Mouse (Mus musculus) right cerebral cortex, adult 2 months (tissue): ENCODE measurements at regions not wholly inside any gene's neighbourhood (a gene's known extent, or its start where the extent isn't known, plus 50 kb on each side); places are given as distances from the start of the nearest gene placed in this dataset.

Experiments used
- DNase-seq, 2 experiments: peaks; one replicate each; pipeline ENCODE4 v3.0.0; 2021 to 2022; ENCODE audit warnings: low spot score in 2 of 2

GRCm38 (mm10) chr4:56161257-56161594, 578.6 kb upstream of the Gm26657 start:
- DNase-seq, result no peak

DNA sequence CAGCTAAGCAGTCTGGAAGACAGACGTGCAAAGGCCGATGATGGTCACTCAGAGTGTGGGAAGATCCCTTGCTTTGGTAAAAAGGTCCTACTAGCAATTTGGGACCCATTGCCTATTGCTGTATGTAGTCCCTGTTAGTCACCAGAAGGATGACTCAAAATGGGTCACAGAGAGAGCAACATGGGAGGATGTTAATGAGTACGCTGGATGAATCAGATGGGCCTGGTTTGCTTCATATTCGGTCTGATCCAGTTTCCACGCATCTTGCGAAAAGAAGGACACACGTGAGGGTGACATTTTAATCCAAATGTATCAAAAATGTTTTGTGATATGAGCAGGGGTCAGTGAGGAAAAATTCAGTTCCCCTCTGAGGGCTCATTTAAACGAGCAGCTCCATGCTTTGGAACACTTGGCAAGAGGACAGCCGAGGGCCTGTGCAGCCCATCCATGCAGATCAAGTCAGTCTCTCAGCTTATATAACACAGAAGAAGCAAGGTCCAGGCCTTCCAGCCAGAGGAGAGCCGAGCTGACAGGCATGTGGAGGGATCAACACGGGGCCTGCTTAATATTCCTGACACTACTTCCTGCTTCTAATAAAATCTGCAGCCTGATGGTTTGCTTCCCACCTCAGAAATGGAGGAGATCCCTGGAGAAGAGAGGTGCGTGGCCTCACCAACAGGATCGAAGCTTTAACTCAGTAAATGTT, 579.2 kb upstream of the Gm26657 start:
- DNase-seq, result no peak

GRCm38 (mm10) chr4:56157521-56158065, 582.3 kb upstream of the Gm26657 start:
- no peak for DNase-seq

DNA sequence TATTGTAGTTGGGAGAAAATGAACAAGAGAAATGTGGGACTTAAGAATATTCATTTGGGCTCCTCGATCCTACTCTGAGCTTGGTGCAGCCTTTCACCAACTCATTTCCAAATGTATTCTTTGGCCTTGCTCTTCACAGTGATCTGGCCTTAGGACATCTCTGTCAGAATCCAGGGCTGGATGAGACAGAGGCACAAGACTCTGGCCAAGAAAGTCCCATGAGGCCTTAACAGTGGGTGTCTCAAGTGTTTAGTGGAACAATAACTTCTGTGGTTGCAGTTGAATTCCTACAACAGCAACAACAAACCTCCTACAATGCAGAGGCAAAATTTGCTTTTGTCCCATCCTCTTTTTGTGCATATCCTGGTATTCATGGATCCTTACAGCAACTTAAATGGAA, 589.2 kb upstream of the Gm26657 start:
- DNase-seq, result no peak

DNA sequence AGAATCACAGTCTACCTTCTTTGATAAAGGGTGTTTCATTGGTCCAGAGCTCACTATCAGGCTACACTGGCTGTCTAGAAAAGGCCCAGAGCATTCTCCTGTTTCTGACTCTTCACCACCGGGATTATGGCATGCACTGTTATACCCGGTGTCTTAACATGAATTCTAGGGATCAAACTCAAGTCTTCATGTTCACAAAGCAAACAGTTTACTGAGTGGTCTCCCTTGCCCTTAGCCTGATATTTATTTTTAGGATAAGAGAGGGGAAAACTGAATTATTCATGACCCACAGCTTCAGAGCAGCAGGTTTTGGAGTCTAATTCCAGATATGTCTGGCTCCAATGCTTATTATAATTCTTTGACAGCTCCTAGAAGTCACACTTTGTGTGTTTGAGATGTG, 596.0 kb upstream of the Gm26657 start:
- DNase-seq, result no peak

GRCm38 (mm10) chr4:56136837-56137236, 603.0 kb upstream of the Gm26657 start:
- no peak for DNase-seq

- DNase-seq, result no peak
These were observed 602.1 kb upstream of the Klf4 start for GRCm38 (mm10) chr4:56134350-56134749.

- no peak for DNase-seq
These were observed 595.6 kb upstream of the Klf4 start for GRCm38 (mm10) chr4:56127730-56128482.

GRCm38 (mm10) chr4:56124515-56124914, 592.2 kb upstream of the Klf4 start:
- DNase-seq, result no peak

DNA sequence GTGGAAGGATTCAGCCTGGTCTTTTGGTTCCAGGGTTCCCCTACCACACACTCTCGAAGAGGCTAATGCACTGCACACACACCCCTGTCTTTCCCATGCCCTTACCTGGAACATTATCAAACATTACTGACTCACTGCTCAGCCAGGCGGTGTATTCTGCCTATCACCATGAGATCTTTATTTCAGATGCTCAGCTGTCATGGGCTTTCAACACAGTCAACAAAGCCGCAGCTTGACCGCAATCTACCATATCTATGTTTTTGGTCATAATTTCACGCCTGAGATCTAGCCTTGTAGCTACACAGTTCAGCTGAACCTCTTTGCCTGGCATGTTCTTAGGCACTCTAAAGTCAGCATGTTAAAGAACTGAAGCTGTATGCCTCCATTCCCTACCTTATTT, 589.9 kb upstream of the Klf4 start:
- no peak for DNase-seq

DNA sequence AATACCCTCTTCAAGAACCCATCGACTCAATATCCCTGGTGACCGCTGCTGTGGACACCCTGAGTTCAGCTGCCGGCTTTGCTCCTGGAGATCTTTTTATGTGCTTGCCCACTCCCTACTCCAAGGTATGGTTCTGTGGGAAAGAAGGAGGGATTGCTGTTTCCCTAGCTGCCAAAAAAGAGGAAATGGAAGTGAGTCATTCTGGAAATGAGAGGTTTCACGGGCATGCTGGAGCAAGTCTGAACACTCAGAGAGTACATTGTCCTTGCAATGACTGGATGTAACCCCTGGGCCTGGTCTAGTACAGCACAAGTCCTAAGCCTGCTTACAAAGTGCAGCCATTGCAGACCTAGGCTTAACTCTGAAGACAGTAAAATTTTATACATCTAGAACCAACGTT, 589.4 kb upstream of the Klf4 start:
- no peak for DNase-seq

DNA sequence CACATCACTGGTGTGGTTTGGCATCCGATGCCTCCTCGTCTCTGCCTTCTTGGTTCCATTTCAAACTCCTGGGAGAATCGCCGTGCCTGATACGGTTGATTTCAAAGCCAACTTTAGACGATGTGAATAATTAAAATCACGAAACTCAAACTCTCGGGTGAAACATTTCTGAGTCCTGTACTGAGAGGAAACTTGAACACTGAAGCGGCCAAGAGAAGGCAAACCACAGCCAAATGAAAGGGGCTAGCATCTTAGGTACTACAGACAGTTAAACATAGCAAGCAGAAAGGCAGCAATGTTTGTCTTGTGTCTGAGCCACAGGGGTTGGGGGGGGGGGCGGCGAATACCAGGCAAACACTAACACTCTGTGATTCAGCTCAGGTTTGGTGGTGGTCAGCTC, 588.1 kb upstream of the Klf4 start:
- DNase-seq, result no peak

DNA sequence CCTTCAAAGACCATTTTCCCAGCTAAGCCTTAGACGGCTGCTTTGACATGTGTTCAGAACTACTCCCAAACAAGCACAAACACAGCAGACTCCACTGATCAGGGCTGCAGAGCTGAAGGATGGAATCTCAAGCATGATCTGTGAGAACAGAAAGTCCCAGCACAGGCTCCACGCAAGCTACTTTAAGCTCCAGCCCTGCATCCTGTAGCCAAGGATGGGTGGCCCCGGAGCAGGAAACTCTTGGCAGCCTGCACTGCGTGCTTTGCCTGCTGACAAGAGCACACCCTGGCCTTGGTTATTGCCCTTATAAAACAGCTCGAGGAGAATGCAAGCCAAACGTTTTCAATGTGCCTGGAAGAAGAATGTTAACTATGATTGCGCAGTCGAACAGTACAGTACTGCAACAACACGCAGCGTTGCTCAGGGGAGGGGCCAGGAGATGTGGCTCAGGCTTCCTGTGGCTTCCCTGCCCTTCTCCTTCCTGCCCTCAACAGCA, 581.5 kb upstream of the Klf4 start:
- DNase-seq, result peak; percentile 11 to 42

- DNase-seq, result peak in 1 of 2 experiments; percentile 12
These were observed 580.9 kb upstream of the Klf4 start for GRCm38 (mm10) chr4:56112931-56113700.

GRCm38 (mm10) chr4:56106962-56107361, 574.7 kb upstream of the Klf4 start:
- no peak for DNase-seq

DNA sequence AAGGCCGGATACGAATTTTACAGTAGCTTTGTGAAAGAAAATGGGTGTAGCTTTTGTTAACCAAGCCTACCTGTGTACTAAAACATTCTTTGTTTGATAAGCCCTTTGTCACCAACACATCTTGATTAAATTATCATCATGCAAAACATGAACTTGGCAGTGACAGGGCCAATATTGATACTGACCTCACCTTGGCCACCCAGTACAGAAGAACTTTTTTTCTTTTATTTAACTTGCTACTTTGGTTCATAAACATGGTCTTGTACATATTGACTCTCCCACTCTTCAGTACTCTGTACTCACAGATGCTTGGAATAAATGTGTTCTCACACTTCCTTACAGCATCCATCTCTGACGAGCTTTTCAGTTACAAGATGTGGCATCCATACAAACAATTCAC, 570.0 kb upstream of the Klf4 start:
- DNase-seq, result no peak

GRCm38 (mm10) chr4:56090796-56091195, 558.5 kb upstream of the Klf4 start:
- DNase-seq, result no peak

GRCm38 (mm10) chr4:56088701-56089100, 556.4 kb upstream of the Klf4 start:
- peak; percentile 17 to 25 for DNase-seq

GRCm38 (mm10) chr4:56086306-56086705, 554.0 kb upstream of the Klf4 start:
- DNase-seq, result no peak

GRCm38 (mm10) chr4:56084205-56084604, 551.9 kb upstream of the Klf4 start:
- DNase-seq, result no peak

GRCm38 (mm10) chr4:56082411-56082810, 550.1 kb upstream of the Klf4 start:
- DNase-seq, result no peak

GRCm38 (mm10) chr4:56080960-56081359, 548.7 kb upstream of the Klf4 start:
- DNase-seq, result no peak
